Mouse (Mus musculus) common myeloid progenitor, adult 5-6 weeks (primary cell): Measurements from ENCODE around the gene Lyzl4. TPM values are rescaled to one million over a fixed set of nuclear protein-coding genes. Genes with fewer than 3 reads are reported as not detected.
A peak's percentile ranks its signal among the peaks of the same experiment; 100 is the strongest.
"Not testable (repeated sequence)": the region's sequence is repeated elsewhere in the genome, so short reads cannot be mapped to it uniquely, and the experiment has no call there.

ENCODE experiments used
- ATAC-seq: replicated peaks from 2 replicates; pipeline ENCODE4 v1.8.0; 2016; ENCODE audit warnings: low read depth, mild to moderate bottlenecking, moderate TSS enrichment, inconsistent platforms; ENCODE audit not compliant: poor library complexity, severe bottlenecking
- total RNA-seq: library from RNA; stranded (forward); fragments of 200-1000, 187-1606 nt; gene quantifications from 2 replicates; pipeline ENCODE4 v1.2.3, GENCODE M21; 2017

Gene Lyzl4
- total RNA-seq, 1 experiment from 2014 or later = not detected

- no peak for ATAC-seq
These were observed 35.3 kb downstream of the Lyzl4 start for GRCm38 (mm10) chr9:121606498-121607096.

GRCm38 (mm10) chr9:121605414-121606278 is 36.2 kb downstream of the Lyzl4 start:
- ATAC-seq = peak; percentile 95

GRCm38 (mm10) chr9:121602381-121602780 is 39.5 kb downstream of the Lyzl4 start:
- no peak; the same call in 1 of the 2 replicates for ATAC-seq

GRCm38 (mm10) chr9:121600861-121601427 is 41.0 kb downstream of the Lyzl4 start:
- ATAC-seq = no peak

- no peak for ATAC-seq
These were observed 41.6 kb downstream of the Lyzl4 start for GRCm38 (mm10) chr9:121600201-121600860.

GRCm38 (mm10) chr9:121599551-121599950 is 42.3 kb downstream of the Lyzl4 start:
- no peak for ATAC-seq

- no peak for ATAC-seq
These were observed 43.8 kb downstream of the Lyzl4 start for GRCm38 (mm10) chr9:121598106-121598505.

GRCm38 (mm10) chr9:121594771-121595170 is 47.1 kb downstream of the Lyzl4 start:
- no peak for ATAC-seq

GRCm38 (mm10) chr9:121593768-121594167 is 48.1 kb downstream of the Lyzl4 start:
- ATAC-seq = not testable (repeated sequence)

GRCm38 (mm10) chr9:121592948-121593550 is 48.8 kb downstream of the Lyzl4 start:
- no peak for ATAC-seq

GRCm38 (mm10) chr9:121589533-121589932 is 52.4 kb downstream of the Lyzl4 start:
- ATAC-seq = no peak

GRCm38 (mm10) chr9:121574380-121574779 is 67.5 kb downstream of the Lyzl4 start:
- no peak for ATAC-seq

- ATAC-seq = no peak
These were observed 73.4 kb downstream of the Lyzl4 start for GRCm38 (mm10) chr9:121568451-121568850.

- no peak for ATAC-seq
These were observed 75.5 kb downstream of the Lyzl4 start for GRCm38 (mm10) chr9:121566387-121566786.

- ATAC-seq = no peak
These were observed 78.6 kb downstream of the Lyzl4 start for GRCm38 (mm10) chr9:121563276-121563675.

- ATAC-seq = no peak
These were observed 81.4 kb downstream of the Lyzl4 start for GRCm38 (mm10) chr9:121560515-121560914.

GRCm38 (mm10) chr9:121558167-121558566 is 83.7 kb downstream of the Lyzl4 start:
- ATAC-seq = no peak

- ATAC-seq = peak; percentile 80
These were observed 85.0 kb downstream of the Lyzl4 start for GRCm38 (mm10) chr9:121556913-121557312.

- 0 out of 2 replicates have a peak, but pooled peaks have one; percentile 33 for ATAC-seq
These were observed 86.4 kb downstream of the Lyzl4 start for GRCm38 (mm10) chr9:121555395-121556000.

GRCm38 (mm10) chr9:121553643-121554042 is 88.3 kb downstream of the Lyzl4 start:
- ATAC-seq = no peak
